Mouse (Mus musculus) lung, postnatal 0 days (tissue): Measurements from ENCODE around the gene Hoxa13. TPM values are rescaled to one million over a fixed set of nuclear protein-coding genes. Genes with fewer than 3 reads are reported as not detected.

ENCODE experiments used
- ATAC-seq: fragments of 200-750 bp; cut with Nextera tagmentation; 2 replicates; pipeline ENCODE4 v1.8.0; 2017; ENCODE audit warnings: moderate library complexity
- DNase-seq: peaks from one replicate; pipeline ENCODE4 v3.0.0-alpha.2; 2016; ENCODE audit warnings: low spot score
- H3K27ac ChIP-seq: fragments of 300-500 bp; sonication (generic); 2 replicates; pipeline ENCODE4 v1.5.1; 2014; ENCODE audit warnings: antibody characterized with exemption, mild to moderate bottlenecking, low read length, mixed read lengths
- H3K27me3 ChIP-seq: fragments of 300-500 bp; sonication (generic); replicated peaks from 2 replicates; pipeline ENCODE4 v1.6.1; 2014; ENCODE audit warnings: low read length, mixed read lengths; ENCODE audit not compliant: insufficient read depth
- H3K36me3 ChIP-seq: fragments of 300-500 bp; sonication (generic); 2 replicates; pipeline ENCODE4 v1.6.1; 2014; ENCODE audit warnings: low read length, mixed read lengths; ENCODE audit not compliant: insufficient read depth
- H3K4me1 ChIP-seq: fragments of 300-500 bp; sonication (generic); 2 replicates; pipeline ENCODE4 v1.6.1; 2014; ENCODE audit warnings: antibody characterized with exemption, low read depth, low read length, mixed read lengths; ENCODE audit not compliant: insufficient read depth
- H3K4me2 ChIP-seq: fragments of 300-500 bp; sonication (generic); replicated peaks from 2 replicates; pipeline ENCODE4 v1.6.1; 2014; ENCODE audit warnings: low read depth, mild to moderate bottlenecking, low read length, moderate library complexity, mixed read lengths
- H3K4me3 ChIP-seq: fragments of 300-500 bp; sonication (generic); 2 replicates; pipeline ENCODE4 v1.5.1; 2014; ENCODE audit warnings: low read depth, low read length
- H3K9ac ChIP-seq: fragments of 300-500 bp; sonication (generic); replicated peaks from 2 replicates; pipeline ENCODE4 v1.6.1; 2014; ENCODE audit warnings: low read depth, mild to moderate bottlenecking
- H3K9me3 ChIP-seq: fragments of 300-500 bp; sonication (generic); 2 replicates; pipeline ENCODE4 v1.6.1; 2016; ENCODE audit warnings: low read length, mixed read lengths
- CTCF ChIP-seq: IDR thresholded peaks from 2 replicates; pipeline ENCODE4 v1.5.1; 2016; ENCODE audit warnings: antibody characterized with exemption, mild to moderate bottlenecking
- EP300 ChIP-seq: IDR thresholded peaks from 2 replicates; pipeline ENCODE4 v1.6.1; 2016; ENCODE audit warnings: antibody characterized with exemption, mild to moderate bottlenecking, control low read depth
- WGBS: fragments of 180-500 bp; shearing (Covaris S2); extraction: QIAGEN DNeasy Blood & Tissue Kit; methylation state at CpG from one replicate; pipeline ENCODE4 v1.1.7; 2014; 5-methylcytosine and 5-hydroxymethylcytosine counted together
- polyA plus RNA-seq: library from polyadenylated mRNA; unstranded; fragments of >200 nt; fragmentation: Nextera tagmentation; extraction: Ambion mirVana; gene quantifications from 2 replicates; pipeline ENCODE4 v1.2.1, GENCODE M21; 2015

Gene Hoxa13
- polyA plus RNA-seq, 1 experiment from 2014 or later = not detected

DNA sequence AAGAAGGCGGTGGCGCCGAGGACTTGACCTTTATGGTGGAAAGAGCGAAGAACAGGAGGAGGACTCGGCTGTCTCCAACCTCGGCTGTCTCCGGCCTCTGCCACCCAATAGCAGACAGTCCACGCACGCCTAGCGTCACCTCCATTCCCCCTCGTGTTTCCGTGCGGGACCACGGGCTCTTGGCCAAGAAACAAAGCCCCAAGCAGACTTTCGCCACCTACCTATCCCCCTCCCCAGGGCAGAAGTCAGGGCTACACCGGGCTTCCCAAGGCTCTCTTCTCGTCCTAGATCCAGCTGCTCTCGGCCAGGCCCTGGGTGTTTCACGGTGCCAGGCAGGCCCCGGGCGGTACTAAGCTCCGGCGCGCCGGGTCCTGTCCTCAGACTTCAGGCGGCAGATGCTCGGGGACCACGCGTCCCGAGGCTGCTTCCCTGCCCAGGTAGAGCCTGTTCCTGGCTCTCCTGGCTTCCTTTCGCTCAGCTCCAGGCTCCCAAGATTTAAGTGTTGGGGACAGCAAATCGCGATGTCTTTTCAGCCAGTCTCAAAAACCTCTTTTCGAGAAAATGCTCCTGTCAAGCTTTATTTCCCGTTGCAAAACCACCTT lies 7.8 kb downstream of the Hoxa13 start:
- Histone ChIP-seq H3K4me1 (no peaks in the 10 kb centered on the region), H3K4me3 (no peak overlapping the region), H3K9me3 (no peaks in the 10 kb centered on the region), H3K4me2 (no peak overlapping the region), H3K27me3 (peaks cover 88% of the 10 kb centered on the region), H3K9ac (no peak overlapping the region), H3K27ac (no peak overlapping the region), H3K36me3 (no peaks in the 10 kb centered on the region)
- ATAC-seq = no peak; the same call in 1 of the 2 replicates
- no peak for DNase-seq
- TF ChIP-seq CTCF (no peak), EP300 (no peak)
- 2% methylated on average over 35 of the region's 35 CpGs for WGBS

GRCm38 (mm10) chr6:52252016-52252774 lies 8.5 kb downstream of the Hoxa13 start:
- H3K4me1 ChIP-seq = no peaks in the 10 kb centered on the region
- H3K27me3 ChIP-seq = peaks cover 86% of the 10 kb centered on the region
- whole genome bisulfite sequencing = 6% methylated on average over 24 of the region's 24 CpGs
- H3K9me3 ChIP-seq = no peaks in the 10 kb centered on the region
- TF ChIP-seq EP300 (no peak), CTCF (no peak)
- no peak overlapping the region for H3K4me3 ChIP-seq
- H3K36me3 ChIP-seq = no peaks in the 10 kb centered on the region
- no peak overlapping the region for H3K27ac ChIP-seq
- no peak overlapping the region for H3K4me2 ChIP-seq
- no peak for ATAC-seq
- DNase-seq = no peak
- no peak overlapping the region for H3K9ac ChIP-seq

DNA sequence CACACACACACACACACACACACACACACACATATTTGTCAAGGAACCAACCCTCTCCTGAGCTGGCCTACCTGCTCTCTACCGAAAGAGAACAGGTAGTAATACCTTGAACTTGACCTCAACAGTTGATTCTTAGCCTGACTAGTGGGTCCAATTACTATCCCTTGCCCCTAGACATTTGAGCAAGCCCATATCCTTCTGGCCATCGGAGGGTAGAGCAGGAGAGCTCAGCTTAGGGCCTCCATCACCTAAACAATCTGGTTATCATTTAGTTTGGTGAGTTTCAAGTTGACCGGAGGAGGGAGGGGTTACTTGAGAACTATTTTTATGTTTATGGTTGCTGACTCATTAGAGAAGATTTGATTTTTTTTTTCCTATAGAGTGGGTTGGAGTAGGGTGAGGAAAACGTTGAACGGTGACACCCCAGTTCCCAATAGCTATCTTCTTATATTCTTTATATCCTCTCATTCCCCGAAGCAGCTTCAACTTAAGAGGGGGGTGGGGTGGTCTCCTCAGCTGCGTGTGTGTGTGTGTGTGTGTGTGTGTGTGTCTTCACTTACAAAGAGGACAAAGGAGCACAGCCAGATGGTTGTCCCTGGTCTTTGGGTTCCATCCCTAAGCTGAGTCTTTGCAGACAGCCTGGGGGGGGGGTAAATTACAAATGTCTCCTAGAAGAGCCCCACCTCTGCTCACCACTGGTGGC lies 9.4 kb downstream of the Hoxa13 start:
- WGBS = 12% methylated on average over 7 of the region's 7 CpGs
- TF ChIP-seq CTCF = no peak
- no peak for TF ChIP-seq EP300
- no peak overlapping the region for H3K4me3 ChIP-seq
- no peak overlapping the region for H3K9ac ChIP-seq
- no peak overlapping the region for H3K4me2 ChIP-seq
- ATAC-seq (no peak), DNase-seq (no peak)
- peaks cover 86% of the 10 kb centered on the region for H3K27me3 ChIP-seq
- no peak overlapping the region for H3K27ac ChIP-seq
- no peaks in the 10 kb centered on the region for H3K4me1 ChIP-seq
- H3K9me3 ChIP-seq = no peaks in the 10 kb centered on the region
- no peaks in the 10 kb centered on the region for H3K36me3 ChIP-seq

DNA sequence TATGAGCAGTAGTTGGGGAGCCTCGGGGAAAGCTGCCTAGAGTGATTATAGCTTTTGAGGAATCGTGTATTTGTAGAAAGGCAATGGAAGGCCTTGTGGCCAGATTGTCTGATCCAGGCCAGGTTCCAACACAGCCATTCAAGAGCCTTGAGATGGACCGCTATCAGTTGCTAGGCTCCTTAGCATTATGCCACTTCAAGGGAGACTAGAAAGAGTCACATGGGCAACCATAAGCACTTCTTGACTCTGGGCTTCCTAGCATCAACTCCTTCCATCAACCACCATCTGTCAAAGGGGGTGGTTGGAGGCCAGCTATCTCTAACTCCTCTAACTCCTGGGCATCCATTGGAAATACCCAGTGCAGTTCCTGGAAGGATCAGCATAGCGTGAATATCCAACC lies 10.9 kb downstream of the Hoxa13 start:
- no peak overlapping the region for H3K4me2 ChIP-seq
- no peaks in the 10 kb centered on the region for H3K4me1 ChIP-seq
- H3K27me3 ChIP-seq = peaks cover 88% of the 10 kb centered on the region
- H3K9me3 ChIP-seq = no peaks in the 10 kb centered on the region
- no peak overlapping the region for H3K27ac ChIP-seq
- no peak overlapping the region for H3K9ac ChIP-seq
- H3K36me3 ChIP-seq = no peaks in the 10 kb centered on the region
- TF ChIP-seq EP300 (no peak), CTCF (no peak)
- ATAC-seq (no peak), DNase-seq (no peak)
- H3K4me3 ChIP-seq = no peak overlapping the region
- WGBS = 4% methylated on average over 4 of the region's 4 CpGs

DNA sequence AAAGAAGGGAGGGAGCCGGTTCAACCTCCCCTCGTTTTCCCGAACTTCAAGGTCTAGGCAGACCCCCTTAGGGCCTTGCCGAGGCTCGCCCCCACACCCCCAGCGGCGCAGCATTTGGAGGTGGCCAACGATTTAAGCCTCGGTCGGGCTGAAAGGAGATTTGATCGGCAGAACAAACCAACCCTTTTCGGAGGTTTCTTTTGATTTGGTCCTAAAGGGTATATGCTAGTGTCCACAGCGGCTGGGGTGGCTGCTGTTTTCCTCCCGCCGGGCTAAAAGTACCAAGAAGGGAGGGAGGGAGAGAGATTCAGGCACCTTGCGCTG lies 11.3 kb downstream of the Hoxa13 start:
- ATAC-seq = no peak
- no peak overlapping the region for H3K9ac ChIP-seq
- no peaks in the 10 kb centered on the region for H3K36me3 ChIP-seq
- WGBS = 2% methylated on average over 16 of the region's 16 CpGs
- DNase-seq = no peak
- no peaks in the 10 kb centered on the region for H3K9me3 ChIP-seq
- no peaks in the 10 kb centered on the region for H3K4me1 ChIP-seq
- TF ChIP-seq CTCF (no peak), EP300 (no peak)
- H3K27me3 ChIP-seq = peaks cover 92% of the 10 kb centered on the region
- H3K4me2 ChIP-seq = no peak overlapping the region
- H3K4me3 ChIP-seq = no peak overlapping the region
- H3K27ac ChIP-seq = no peak overlapping the region

- no peak overlapping the region for H3K27ac ChIP-seq
- TF ChIP-seq EP300 (no peak), CTCF (no peak)
- no peaks in the 10 kb centered on the region for H3K4me1 ChIP-seq
- H3K9me3 ChIP-seq = no peaks in the 10 kb centered on the region
- H3K36me3 ChIP-seq = no peaks in the 10 kb centered on the region
- no peak overlapping the region for H3K4me3 ChIP-seq
- ATAC-seq = no peak
- 2% methylated on average over 24 of the region's 27 CpGs for WGBS
- H3K9ac ChIP-seq = no peak overlapping the region
- H3K4me2 ChIP-seq = no peak overlapping the region
- peaks cover 93% of the 10 kb centered on the region for H3K27me3 ChIP-seq
- DNase-seq = no peak
These were observed 11.9 kb downstream of the Hoxa13 start for GRCm38 (mm10) chr6:52248638-52249414.
